Mouse (Mus musculus) cerebellum, adult 2 months (tissue): ENCODE measurements around the gene Per1. TPM values are rescaled to one million over a fixed set of nuclear protein-coding genes. Genes with fewer than 3 reads are reported as not detected.

Experiments
- DNase-seq, 2 experiments: peaks; one replicate each; pipeline ENCODE4 v3.0.0; 2021
- H3K27ac ChIP-seq: fragments of 200-500 bp; 2 replicates; pipeline ENCODE4 v1.5.1; 2012; ENCODE audit warnings: low read length, control low read depth, inconsistent platforms; ENCODE audit not compliant: insufficient read depth
- H3K27me3 ChIP-seq: fragments of 200-500 bp; 2 replicates; pipeline ENCODE4 v1.6.1; 2012; ENCODE audit warnings: inconsistent platforms, mild to moderate bottlenecking, low read length, moderate library complexity; ENCODE audit not compliant: control insufficient read depth, insufficient read depth
- H3K4me1 ChIP-seq: fragments of 200-500 bp; 2 replicates; pipeline ENCODE4 v1.6.1; 2011; ENCODE audit warnings: low read length; ENCODE audit not compliant: control insufficient read depth, insufficient read depth
- H3K4me3 ChIP-seq: fragments of 200-500 bp; replicated peaks from 2 replicates; pipeline ENCODE3; 2011; ENCODE audit warnings: mild to moderate bottlenecking, low read depth, low read length, control low read depth; ENCODE audit not compliant: insufficient read depth
- CTCF ChIP-seq: fragments of 200-500 bp; IDR thresholded peaks from 2 replicates; pipeline ENCODE4 v1.5.1; 2011; ENCODE audit warnings: low read depth, mild to moderate bottlenecking, control low read depth, low read length, moderate library complexity, borderline replicate concordance; ENCODE audit not compliant: insufficient read depth
- POLR2A ChIP-seq: fragments of 200-500 bp; IDR thresholded peaks from 2 replicates; pipeline ENCODE4 v1.6.1; 2011; ENCODE audit warnings: low read length, control low read depth, borderline replicate concordance; ENCODE audit not compliant: insufficient read depth
- WGBS: fragments of 180-500 bp; shearing (Covaris S2); methylation state at CpG from one replicate; pipeline ENCODE4 v1.1.7; 2018; 5-methylcytosine and 5-hydroxymethylcytosine counted together
- polyA plus RNA-seq: library from polyadenylated mRNA; depleted of rRNA; stranded (reverse); fragments of >200 nt; gene quantifications from 2 replicates; pipeline ENCODE4 v1.2.3, GENCODE M21; 2012

Per1 gene
- polyA plus RNA-seq, 1 experiment, result 34.4 TPM

- TF ChIP-seq POLR2A (no peak), CTCF (no peak)
- H3K27me3 ChIP-seq, result no peaks in the 10 kb centered on the region
- H3K4me1 ChIP-seq, result peaks cover 14% of the 10 kb centered on the region
- WGBS, result 1% methylated on average over 27 of the region's 27 CpGs
- DNase-seq, result peak in 1 of 2 experiments; percentile 33
- peak overlapping the region; percentile 83 for H3K4me3 ChIP-seq
- H3K27ac ChIP-seq, result peak overlapping the region; percentile 80
Measured at GRCm38 (mm10) chr11:69095511-69096231, 654 bp downstream of the Per1 start.

- TF ChIP-seq CTCF (no peak), POLR2A (no peak)
- DNase-seq, result no peak
- Histone ChIP-seq H3K27me3 (no peaks in the 10 kb centered on the region), H3K4me1 (peaks cover 22% of the 10 kb centered on the region), H3K27ac (peak overlapping the region; percentile 85), H3K4me3 (peak overlapping the region; percentile 83)
- 11% methylated on average over 9 of the region's 9 CpGs for WGBS
Measured at GRCm38 (mm10) chr11:69096360-69096986, 1.5 kb downstream of the Per1 start.

- Histone ChIP-seq H3K4me1 (peaks cover 29% of the 10 kb centered on the region), H3K27me3 (no peaks in the 10 kb centered on the region), H3K4me3 (peak overlapping the region; percentile 54), H3K27ac (peak overlapping the region; percentile 85)
- 2% methylated on average over 29 of the region's 29 CpGs for WGBS
- TF ChIP-seq POLR2A (peak; percentile 40; the same call in 1 of the 2 replicates), CTCF (no peak)
- peak; percentile 92 for DNase-seq
Measured at GRCm38 (mm10) chr11:69096987-69097900, 2.2 kb downstream of the Per1 start.

GRCm38 (mm10) chr11:69098039-69098761, 3.2 kb downstream of the Per1 start:
- peak overlapping the region; percentile 85 for H3K27ac ChIP-seq
- no peaks in the 10 kb centered on the region for H3K27me3 ChIP-seq
- 15% methylated on average over 8 of the region's 8 CpGs for WGBS
- peak overlapping the region; percentile 90 for H3K4me3 ChIP-seq
- H3K4me1 ChIP-seq, result peaks cover 37% of the 10 kb centered on the region
- DNase-seq, result no peak
- TF ChIP-seq CTCF, result no peak
- TF ChIP-seq POLR2A, result 0 out of 2 replicates have a peak, but pooled peaks have one; percentile 72

DNA sequence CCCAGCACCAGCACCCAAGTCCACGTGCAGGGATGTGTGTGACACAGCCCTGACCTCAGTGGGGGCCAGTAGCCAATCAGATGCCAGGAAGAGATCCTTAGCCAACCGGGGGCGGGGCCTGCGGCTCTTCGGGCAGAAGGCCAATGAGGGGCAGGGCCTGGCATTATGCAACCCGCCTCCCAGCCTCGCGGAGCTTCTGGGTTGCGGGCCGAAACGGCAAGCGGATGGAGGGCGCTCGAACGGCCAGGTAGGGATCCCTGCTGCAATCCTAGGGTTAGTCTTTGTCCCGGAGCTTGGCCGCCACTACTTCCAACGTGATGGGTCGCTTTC, 3.7 kb downstream of the Per1 start:
- 0% methylated on average over 19 of the region's 19 CpGs for WGBS
- H3K4me1 ChIP-seq, result peaks cover 41% of the 10 kb centered on the region

GRCm38 (mm10) chr11:69099177-69099914, 4.3 kb downstream of the Per1 start:
- Histone ChIP-seq H3K4me1 (peaks cover 46% of the 10 kb centered on the region), H3K27me3 (no peaks in the 10 kb centered on the region), H3K4me3 (peak overlapping the region; percentile 90), H3K27ac (peak overlapping the region; percentile 99)
- WGBS, result under 1% methylated on average over 22 of the region's 22 CpGs
- peak; percentile 82 to 83 for DNase-seq
- TF ChIP-seq CTCF (0 out of 2 replicates have a peak, but pooled peaks have one; percentile 4), POLR2A (no peak)

More for the DNA sequence above, 3.7 kb downstream of the Per1 start:
- Histone ChIP-seq H3K27me3 (no peaks in the 10 kb centered on the region), H3K27ac (peak overlapping the region; percentile 99), H3K4me3 (peak overlapping the region; percentile 90)
- TF ChIP-seq CTCF (no peak), POLR2A (peak; percentile 78; the same call in 1 of the 2 replicates)
- peak; percentile 99 to 100 for DNase-seq

DNA sequence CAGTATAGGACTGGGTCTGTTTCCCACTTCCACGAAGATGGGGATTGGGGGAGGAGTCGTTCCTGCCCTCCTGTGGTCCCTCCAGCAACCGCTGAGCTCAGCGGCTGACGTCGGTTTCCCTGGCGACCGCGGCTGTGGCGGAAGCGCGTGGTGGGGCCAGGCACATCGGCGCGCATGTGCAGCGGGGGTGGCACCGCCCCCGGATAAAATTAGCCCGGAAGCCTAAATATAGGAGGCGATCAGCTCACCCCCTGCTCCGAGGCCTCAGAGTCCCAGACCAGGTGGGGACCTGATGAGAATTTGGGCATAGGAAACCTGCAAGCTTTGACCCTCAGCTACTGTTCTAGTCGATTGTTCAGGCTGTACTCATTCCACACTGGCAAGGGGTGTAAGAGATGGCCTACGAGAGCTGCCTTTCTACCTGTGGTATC, 4.9 kb downstream of the Per1 start:
- H3K4me1 ChIP-seq, result peaks cover 49% of the 10 kb centered on the region

More for the DNA sequence above, 4.9 kb downstream of the Per1 start:
- DNase-seq, result peak; percentile 93 to 96
- peak overlapping the region; percentile 99 for H3K27ac ChIP-seq
- WGBS, result 1% methylated on average over 23 of the region's 23 CpGs
- H3K4me3 ChIP-seq, result peak overlapping the region; percentile 90
- TF ChIP-seq CTCF (no peak), POLR2A (peak; percentile 59; the same call in 1 of the 2 replicates)
- H3K27me3 ChIP-seq, result no peaks in the 10 kb centered on the region
